Mouse (Mus musculus): ENCODE results near the gene Brox. TPM values are rescaled to one million over a fixed set of nuclear protein-coding genes. Genes with fewer than 3 reads are reported as not detected.

The Brox gene
- polyA plus RNA-seq, 1 experiment from 2014 or later = 29.7 TPM

DNA sequence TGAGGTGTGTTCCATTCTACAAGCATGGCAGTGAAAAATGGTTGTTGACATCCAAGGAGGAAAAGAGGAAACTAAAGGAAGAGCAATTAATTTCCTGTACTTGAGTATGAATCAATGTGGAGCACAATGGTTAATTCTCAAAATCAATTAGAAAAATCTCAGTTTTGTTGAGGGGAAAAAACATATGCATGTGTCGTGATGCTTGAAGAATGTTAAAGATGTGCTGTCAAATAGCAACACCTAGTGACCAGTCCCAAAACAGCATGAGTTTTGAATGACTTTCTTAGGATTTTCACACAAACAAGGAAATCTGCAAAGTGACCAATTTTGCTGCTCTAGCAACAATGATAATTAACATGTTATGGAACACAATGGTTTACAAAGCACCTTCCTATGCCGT lies 59.2 kb downstream of the Brox start:
- 17% methylated on average over 2 of the region's 2 CpGs for WGBS
- no peak overlapping the region for H3K9ac ChIP-seq (ENCODE audit: low read depth, low read length)
- no peak overlapping the region for H3K4me2 ChIP-seq (replicated peaks; ENCODE audit: low read depth)
- no peak overlapping the region for H3K27ac ChIP-seq (ENCODE audit: low read depth, low read length)
- H3K4me1 ChIP-seq (replicated peaks; ENCODE audit: control insufficient read depth, insufficient read depth, low read length) = no peaks in the 10 kb centered on the region
- no peak for ATAC-seq
- no peaks in the 10 kb centered on the region for H3K27me3 ChIP-seq (replicated peaks; ENCODE audit: control insufficient read depth, insufficient read depth, low read length)
- H3K4me3 ChIP-seq (ENCODE audit: low read depth, low read length) = no peak overlapping the region
- peak; percentile 87 for TF ChIP-seq CTCF (IDR thresholded peaks at IDR 0.05; ENCODE audit: low read depth)
- H3K36me3 ChIP-seq (ENCODE audit: control insufficient read depth, insufficient read depth) = no peaks in the 10 kb centered on the region
- no peaks in the 10 kb centered on the region for H3K9me3 ChIP-seq (ENCODE audit: control insufficient read depth)

DNA sequence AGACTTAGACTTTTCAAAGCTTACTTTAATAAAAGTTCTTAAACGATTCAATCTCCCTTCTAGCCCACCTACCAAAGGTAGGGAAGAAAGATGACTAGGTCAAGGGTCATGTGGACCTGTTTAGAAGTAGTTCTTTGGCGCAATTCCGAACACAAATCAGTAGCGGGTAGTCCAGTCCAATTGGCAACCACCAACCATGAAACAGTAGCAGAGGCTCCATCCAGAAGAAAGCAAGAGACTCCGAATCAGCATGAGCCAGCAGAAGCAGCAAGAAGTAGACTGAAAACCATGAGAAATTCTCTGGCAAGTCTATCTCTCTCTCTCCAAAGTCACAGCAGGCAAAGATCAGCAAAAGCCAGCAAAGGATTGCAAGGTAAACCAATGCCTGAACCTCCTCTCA lies 60.6 kb downstream of the Brox start:
- H3K4me1 ChIP-seq (replicated peaks; ENCODE audit: control insufficient read depth, insufficient read depth, low read length) = no peaks in the 10 kb centered on the region
- H3K4me2 ChIP-seq (replicated peaks; ENCODE audit: low read depth) = no peak overlapping the region
- no peak overlapping the region for H3K4me3 ChIP-seq (ENCODE audit: low read depth, low read length)
- no peak for ATAC-seq
- H3K9ac ChIP-seq (ENCODE audit: low read depth, low read length) = no peak overlapping the region
- H3K27me3 ChIP-seq (replicated peaks; ENCODE audit: control insufficient read depth, insufficient read depth, low read length) = no peaks in the 10 kb centered on the region
- no peaks in the 10 kb centered on the region for H3K36me3 ChIP-seq (ENCODE audit: control insufficient read depth, insufficient read depth)
- WGBS = 90% methylated on average over 5 of the region's 5 CpGs
- TF ChIP-seq CTCF (IDR thresholded peaks at IDR 0.05; ENCODE audit: low read depth) = no peak
- no peaks in the 10 kb centered on the region for H3K9me3 ChIP-seq (ENCODE audit: control insufficient read depth)
- H3K27ac ChIP-seq (ENCODE audit: low read depth, low read length) = no peak overlapping the region

DNA sequence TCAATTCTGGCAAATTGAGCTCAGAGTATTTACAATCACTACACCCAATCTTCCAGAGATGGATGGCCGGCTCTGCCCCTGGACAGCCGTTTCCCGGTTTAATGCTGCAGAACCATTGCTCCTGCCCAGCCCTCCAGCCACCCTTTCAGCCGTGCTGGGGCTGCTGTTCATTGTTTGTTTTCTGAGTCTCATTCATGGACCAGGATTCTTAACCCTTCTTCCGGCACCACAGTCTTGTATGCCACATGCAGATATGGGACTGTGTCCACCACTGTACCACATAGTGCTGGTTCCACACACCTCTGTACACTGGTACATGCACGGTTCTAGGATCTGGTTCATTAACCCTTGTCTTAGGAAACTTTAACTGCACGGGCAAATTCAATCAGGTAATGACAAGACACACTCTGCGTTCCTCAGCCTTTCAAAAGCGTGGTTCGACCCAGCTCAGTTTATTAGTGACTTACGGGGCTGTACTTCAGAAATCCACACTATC lies 63.3 kb downstream of the Brox start:
- no peak for TF ChIP-seq CTCF (IDR thresholded peaks at IDR 0.05; ENCODE audit: low read depth)
- Histone ChIP-seq H3K4me2 (replicated peaks; ENCODE audit: low read depth) (no peak overlapping the region), H3K9ac (ENCODE audit: low read depth, low read length) (no peak overlapping the region), H3K4me1 (replicated peaks; ENCODE audit: control insufficient read depth, insufficient read depth, low read length) (no peaks in the 10 kb centered on the region), H3K4me3 (ENCODE audit: low read depth, low read length) (no peak overlapping the region), H3K36me3 (ENCODE audit: control insufficient read depth, insufficient read depth) (no peaks in the 10 kb centered on the region), H3K9me3 (ENCODE audit: control insufficient read depth) (no peaks in the 10 kb centered on the region), H3K27ac (ENCODE audit: low read depth, low read length) (no peak overlapping the region), H3K27me3 (replicated peaks; ENCODE audit: control insufficient read depth, insufficient read depth, low read length) (no peaks in the 10 kb centered on the region)
- no peak for ATAC-seq
- 69% methylated on average over 11 of the region's 11 CpGs for WGBS

DNA sequence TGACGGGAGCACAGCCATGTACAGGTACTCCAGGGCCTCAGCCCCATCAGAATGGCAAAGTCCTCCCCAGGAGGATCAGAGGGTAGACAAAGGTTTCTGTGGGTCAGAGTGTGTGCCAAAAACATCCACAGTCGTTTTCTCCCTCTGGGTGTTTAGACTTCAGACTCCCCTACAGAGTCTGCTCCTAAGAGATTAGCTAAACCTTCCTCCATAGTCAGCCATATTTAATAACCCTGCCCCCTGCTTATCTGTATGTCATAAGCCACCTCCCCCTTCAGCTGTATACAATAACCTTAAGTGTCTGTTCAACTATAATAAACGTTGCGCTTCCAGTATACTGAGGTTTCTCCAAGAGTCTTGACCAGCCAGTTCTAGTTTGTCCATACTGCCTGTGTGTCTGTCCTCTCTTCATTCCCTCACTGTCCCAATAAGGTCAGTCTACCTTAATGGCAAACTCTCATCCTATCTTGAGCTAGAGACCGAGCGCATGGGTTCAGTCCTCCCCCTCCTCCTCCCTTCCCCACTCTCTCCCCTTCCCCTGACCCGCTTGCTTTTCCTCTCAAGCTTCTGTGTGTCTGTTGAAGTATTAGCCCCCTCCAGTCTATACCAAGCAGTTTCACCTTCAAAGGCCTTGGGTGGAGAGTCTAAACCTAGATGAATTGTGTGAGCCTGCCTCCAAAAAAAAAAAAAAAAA lies 63.9 kb downstream of the Brox start:
- no peak for TF ChIP-seq CTCF (IDR thresholded peaks at IDR 0.05; ENCODE audit: low read depth)
- Histone ChIP-seq H3K4me3 (ENCODE audit: low read depth, low read length) (no peak overlapping the region), H3K36me3 (ENCODE audit: control insufficient read depth, insufficient read depth) (no peaks in the 10 kb centered on the region), H3K9me3 (ENCODE audit: control insufficient read depth) (no peaks in the 10 kb centered on the region), H3K27ac (ENCODE audit: low read depth, low read length) (no peak overlapping the region), H3K4me1 (replicated peaks; ENCODE audit: control insufficient read depth, insufficient read depth, low read length) (no peaks in the 10 kb centered on the region), H3K9ac (ENCODE audit: low read depth, low read length) (no peak overlapping the region), H3K27me3 (replicated peaks; ENCODE audit: control insufficient read depth, insufficient read depth, low read length) (no peaks in the 10 kb centered on the region), H3K4me2 (replicated peaks; ENCODE audit: low read depth) (no peak overlapping the region)
- 54% methylated on average over 7 of the region's 7 CpGs for WGBS
- ATAC-seq = 0 out of 2 replicates have a peak, but pooled peaks have one; percentile 33

DNA sequence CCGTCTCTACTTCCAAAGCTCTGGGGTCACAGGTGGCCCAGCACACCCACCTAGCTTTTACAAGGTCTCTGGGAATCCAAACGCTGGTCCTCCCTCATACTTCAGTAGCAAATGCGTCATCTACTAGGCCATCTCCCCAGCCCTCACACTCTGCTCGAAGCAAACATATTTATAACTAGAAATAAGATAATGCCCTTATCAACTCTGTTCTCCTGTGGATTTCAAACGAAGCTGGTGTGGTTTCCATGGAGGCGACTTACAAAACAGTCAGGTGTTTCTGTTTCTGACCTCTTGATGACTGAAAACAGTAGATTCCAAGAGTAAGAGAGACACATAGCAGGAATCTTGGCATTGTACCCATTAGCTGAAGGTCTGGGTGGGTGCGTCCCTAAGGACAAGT lies 69.6 kb downstream of the Brox start:
- 65% methylated on average over 7 of the region's 7 CpGs for WGBS
- no peaks in the 10 kb centered on the region for H3K9me3 ChIP-seq (ENCODE audit: control insufficient read depth)
- no peak overlapping the region for H3K9ac ChIP-seq (ENCODE audit: low read depth, low read length)
- no peaks in the 10 kb centered on the region for H3K27me3 ChIP-seq (replicated peaks; ENCODE audit: control insufficient read depth, insufficient read depth, low read length)
- H3K4me1 ChIP-seq (replicated peaks; ENCODE audit: control insufficient read depth, insufficient read depth, low read length) = no peaks in the 10 kb centered on the region
- no peak overlapping the region for H3K4me3 ChIP-seq (ENCODE audit: low read depth, low read length)
- H3K36me3 ChIP-seq (ENCODE audit: control insufficient read depth, insufficient read depth) = no peaks in the 10 kb centered on the region
- TF ChIP-seq CTCF (IDR thresholded peaks at IDR 0.05; ENCODE audit: low read depth) = no peak
- no peak for ATAC-seq
- no peak overlapping the region for H3K27ac ChIP-seq (ENCODE audit: low read depth, low read length)
- no peak overlapping the region for H3K4me2 ChIP-seq (replicated peaks; ENCODE audit: low read depth)

Other genes starting within 250 kb of the Brox start
- gene Disp1, start 75.7 kb downstream of the Brox start, polyA plus RNA-seq (2015; fragmentation: Nextera tagmentation; extraction: Ambion mirVana) = 4.5 and 5.5 TPM in 2 replicates
- gene Aida, start 679 bp downstream of the Brox start, polyA plus RNA-seq (2015; fragmentation: Nextera tagmentation; extraction: Ambion mirVana) = 25.1 and 26.3 TPM in 2 replicates
- gene Mia3, start 72.3 kb upstream of the Brox start, polyA plus RNA-seq (2015; fragmentation: Nextera tagmentation; extraction: Ambion mirVana) = 53.9 and 57.3 TPM in 2 replicates
- 5.3 and 6.2 TPM in 2 replicates for gene Taf1a, start 91.7 kb upstream of the Brox start, polyA plus RNA-seq (2015; fragmentation: Nextera tagmentation; extraction: Ambion mirVana)
- not detected in 2 replicates for gene Hhipl2, start 120.9 kb upstream of the Brox start, polyA plus RNA-seq (2015; fragmentation: Nextera tagmentation; extraction: Ambion mirVana)